In genomic region chr16:9267204-9267603, GRCm38 (mm10) we compare ENCODE assay signal across 25 mouse cellular contexts.
"Had no signal": no experiment of that assay in that cellular context is flagged by ENCODE, and none has a peak within 500 bp of the region (broad histone marks: within the 10 kb centered on the region; RNA-seq: fewer than 3 reads in every experiment).

No protein-coding gene starts in this region.

- H3K4me3 ChIP-seq: gastrocnemius, adult 2 months; heart, embryonic 10.5 days; heart, embryonic 12.5 days; hindbrain, embryonic 13.5 days; hindbrain, embryonic 15.5 days; kidney, embryonic 15.5 days; limb, embryonic 13.5 days; limb, embryonic 15.5 days; liver, embryonic 12.5 days had no signal

- H3K4me2 ChIP-seq: heart, embryonic 12.5 days; hindbrain, embryonic 13.5 days; hindbrain, embryonic 15.5 days; kidney, embryonic 15.5 days; limb, embryonic 13.5 days; limb, embryonic 15.5 days; liver, embryonic 12.5 days had no signal

- H3K9me3 ChIP-seq: heart, embryonic 10.5 days; heart, embryonic 12.5 days; hindbrain, embryonic 13.5 days; hindbrain, embryonic 15.5 days; kidney, embryonic 15.5 days; limb, embryonic 13.5 days; limb, embryonic 15.5 days; liver, embryonic 12.5 days had no signal

- H3K36me3 ChIP-seq: heart, embryonic 10.5 days; heart, embryonic 12.5 days; hindbrain, embryonic 13.5 days; hindbrain, embryonic 15.5 days; kidney, embryonic 15.5 days; limb, embryonic 13.5 days; limb, embryonic 15.5 days; liver, embryonic 12.5 days had no signal

- H3K27me3 ChIP-seq: heart, embryonic 12.5 days; hindbrain, embryonic 15.5 days; kidney, embryonic 15.5 days; limb, embryonic 13.5 days; limb, embryonic 15.5 days; liver, embryonic 12.5 days had no signal

- DNase-seq: gastrocnemius, adult 2 months; gastrocnemius, postnatal 10 days; gastrocnemius, postnatal 25 days; heart, adult 18-20 months; heart, postnatal 10 days; kidney, adult 11 months; kidney, adult 2 months; kidney, adult 9 months; kidney, postnatal 14 days; kidney, postnatal 36 days; layer of hippocampus, adult 9-11 months; layer of hippocampus, postnatal 36 days; left cerebral cortex, postnatal 4 days had no signal

- H3K27ac ChIP-seq: gastrocnemius, adult 2 months; heart, embryonic 10.5 days; hindbrain, embryonic 13.5 days; hindbrain, embryonic 15.5 days; hindbrain, postnatal 0 days; kidney, embryonic 15.5 days; kidney, postnatal 0 days; limb, embryonic 13.5 days; limb, embryonic 15.5 days; liver, embryonic 12.5 days; liver, embryonic 14.5 days had no signal

- H3K9ac ChIP-seq: heart, embryonic 12.5 days; hindbrain, embryonic 13.5 days; hindbrain, embryonic 15.5 days; kidney, embryonic 15.5 days; limb, embryonic 13.5 days; limb, embryonic 15.5 days; liver, embryonic 12.5 days; liver, embryonic 14.5 days had no signal

- ATAC-seq: hindbrain, postnatal 0 days; intestine, embryonic 16.5 days; liver, embryonic 12.5 days had no signal

- H3K4me1 ChIP-seq: heart, embryonic 10.5 days; heart, embryonic 12.5 days; hindbrain, embryonic 13.5 days; hindbrain, embryonic 15.5 days; kidney, embryonic 15.5 days; limb, embryonic 13.5 days; limb, embryonic 15.5 days; liver, embryonic 12.5 days had no signal
